Mouse (Mus musculus) WW6 (cell line): ENCODE data around the gene Tnni2.
"Not testable (repeated sequence)": the region's sequence is repeated elsewhere in the genome, so short reads cannot be mapped to it uniquely, and the experiment has no call there.

ENCODE experiments used
- DNase-seq: peaks from one replicate; pipeline ENCODE4 v3.0.0-alpha.2; 2013; ENCODE audit warnings: low read depth, low spot score

Tnni2 gene

DNA sequence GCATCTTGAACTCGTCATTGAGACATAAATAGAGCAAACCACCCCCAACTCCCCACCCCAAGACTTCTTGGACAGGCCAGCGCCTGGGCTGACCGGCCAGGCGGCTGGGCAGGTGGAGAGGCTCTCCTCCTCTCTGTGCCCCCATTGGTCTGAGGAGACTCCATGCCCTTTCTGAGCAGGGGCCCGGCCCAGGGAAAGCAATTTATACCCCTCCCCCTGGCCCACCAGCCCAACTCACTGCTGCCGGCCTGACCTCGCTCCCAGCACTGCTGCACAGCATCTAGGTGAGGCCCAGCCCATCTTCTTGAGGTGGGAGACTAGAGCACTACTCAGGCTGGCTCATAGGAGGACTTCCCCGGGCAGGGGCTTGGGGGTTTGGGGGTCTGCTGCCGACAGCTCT lies at the start of gene Tnni2:
TSS of gene Tnni2 (plus strand) at position 224 of the 400 bp plus-strand sequence.
- no peak for DNase-seq

DNA sequence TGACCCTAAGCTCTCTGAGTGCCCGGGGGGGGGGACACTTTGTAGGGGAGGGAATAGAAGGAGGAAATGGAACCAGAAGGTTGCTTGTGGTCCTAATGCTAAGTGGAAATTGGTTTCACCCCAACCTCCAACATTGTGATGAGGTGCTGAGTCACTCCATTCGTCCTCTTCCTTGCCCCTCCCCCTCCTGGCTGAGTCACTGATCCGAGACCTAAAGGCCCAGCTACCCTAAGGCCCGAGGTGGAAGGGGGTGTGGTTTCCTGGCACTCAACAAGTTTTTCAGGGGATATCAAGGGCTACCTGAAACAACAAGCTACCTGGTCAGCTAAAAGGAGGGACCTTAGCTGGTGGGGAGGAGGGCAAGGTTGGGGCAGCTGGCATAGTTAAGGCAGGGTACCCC lies 48.4 kb upstream of the Tnni2 start:
- DNase-seq = no peak

DNA sequence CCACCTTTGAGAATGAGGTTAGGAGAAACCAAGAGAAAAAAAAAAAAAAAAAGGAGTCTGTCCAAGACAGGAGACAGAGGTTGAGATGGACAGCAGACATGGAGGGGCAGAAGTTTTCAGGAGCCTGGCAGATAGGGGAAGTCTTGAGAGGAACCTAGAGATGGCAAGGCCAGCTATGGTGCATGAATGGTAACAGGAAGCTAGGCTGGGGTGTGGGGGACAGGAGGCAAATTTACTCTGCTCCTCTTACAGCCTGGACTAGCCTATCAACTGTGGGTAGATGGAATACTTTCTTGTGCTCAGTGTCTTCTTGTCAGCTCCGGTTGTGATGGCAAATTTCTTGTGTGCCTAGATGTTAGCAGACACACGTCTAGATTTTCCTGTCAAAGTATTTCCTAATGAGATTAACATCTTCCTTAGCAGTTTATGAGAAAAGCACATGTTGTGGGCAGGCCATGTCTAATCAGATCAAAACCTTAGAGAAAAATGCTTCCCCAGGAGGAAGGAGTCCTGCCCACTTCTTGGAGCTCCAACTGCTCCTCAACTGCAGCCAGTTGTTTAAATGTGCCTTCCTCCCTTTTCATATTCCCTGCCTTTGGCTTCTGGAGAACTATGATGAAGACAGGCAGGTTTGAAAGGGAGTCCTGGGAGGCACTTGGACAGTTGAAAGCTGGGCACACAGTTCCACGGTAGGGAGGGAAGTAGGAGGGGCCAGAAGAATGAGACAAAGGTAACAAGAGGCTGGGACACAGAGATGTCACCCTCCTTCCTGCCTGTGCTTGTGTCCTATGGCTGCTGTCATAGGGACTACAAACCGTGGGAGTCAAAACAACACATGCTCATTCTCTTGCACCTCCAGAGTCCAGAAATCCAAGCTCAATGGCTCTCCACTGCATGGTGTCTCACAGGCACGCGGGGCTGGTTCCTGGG lies 47.1 kb upstream of the Tnni2 start:
- no peak for DNase-seq

DNA sequence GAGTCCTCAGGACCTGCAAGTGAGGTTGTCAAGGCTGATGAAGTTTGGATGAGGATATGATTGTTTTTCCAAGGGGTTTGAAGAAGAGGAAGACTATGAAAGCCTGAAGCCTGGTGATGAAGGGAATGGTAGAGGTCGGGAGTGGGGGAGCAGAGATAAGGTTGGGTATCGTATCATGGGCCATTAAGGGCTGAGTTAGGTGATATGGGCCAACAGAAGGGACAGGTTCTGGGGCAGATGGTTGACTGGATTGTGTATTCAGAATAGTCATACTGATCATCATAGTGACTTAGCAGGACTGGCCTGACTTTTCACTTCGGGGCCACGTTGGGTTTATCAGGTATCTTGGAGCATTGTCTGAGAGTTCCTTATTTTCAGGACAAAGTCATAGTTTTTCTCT lies 46.1 kb upstream of the Tnni2 start:
- no peak for DNase-seq

DNA sequence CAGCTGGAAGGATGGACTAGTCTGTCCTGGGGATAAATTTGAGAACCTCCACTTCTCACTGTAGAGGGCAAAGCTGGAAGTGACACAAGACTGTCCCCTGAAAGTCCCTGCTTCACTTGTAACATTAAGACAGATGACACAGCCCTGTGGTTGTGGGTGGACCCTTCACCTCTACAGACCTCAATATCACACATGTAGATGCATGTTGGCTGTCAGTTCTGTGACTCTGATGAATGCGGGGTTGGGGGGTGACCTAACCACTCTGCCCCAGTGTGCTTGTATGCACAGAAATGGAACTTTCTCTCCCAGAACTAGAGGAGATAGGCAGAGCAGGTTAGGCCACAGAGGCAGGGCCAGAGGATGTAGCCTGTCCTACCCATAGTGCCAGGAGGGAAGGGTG lies 45.0 kb upstream of the Tnni2 start:
- no peak for DNase-seq

DNA sequence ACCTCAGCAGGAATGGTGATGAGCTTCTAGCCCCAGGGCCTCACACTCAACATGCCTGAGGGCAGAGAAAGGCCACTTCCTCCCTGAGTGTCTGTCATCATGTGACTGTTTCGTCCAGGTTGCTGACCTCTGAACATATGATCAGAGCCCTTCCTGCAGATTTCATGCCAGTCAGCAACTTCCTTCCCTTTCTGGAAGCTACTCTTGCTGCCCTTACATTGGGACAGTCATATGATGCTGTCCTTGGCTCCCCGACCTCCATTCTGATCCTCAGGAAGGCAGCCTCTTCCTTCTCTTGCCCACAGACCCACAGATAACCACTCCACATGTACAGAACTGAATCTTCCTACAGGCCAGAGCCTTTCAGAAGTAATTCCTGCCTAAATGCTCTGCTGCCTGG lies 43.6 kb upstream of the Tnni2 start:
- no peak for DNase-seq

DNA sequence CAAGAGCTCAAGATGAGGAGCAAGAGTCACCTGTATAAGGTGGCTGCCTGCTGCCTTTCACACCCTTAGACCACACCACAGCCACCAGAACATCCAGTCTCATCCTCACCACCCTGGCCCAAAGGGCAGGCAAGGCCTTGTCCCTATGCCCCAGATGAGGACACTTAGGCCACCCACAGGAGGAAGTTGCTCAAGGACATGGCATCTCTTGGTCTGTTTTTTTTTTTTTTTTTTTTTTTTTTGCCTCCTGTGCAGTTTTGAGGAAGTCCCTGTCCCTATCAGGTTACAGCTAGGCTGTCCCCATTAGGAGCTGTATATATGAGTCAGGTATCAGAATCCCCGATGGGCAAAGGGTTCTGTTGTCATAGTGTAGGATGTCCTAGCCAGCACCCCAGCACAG lies 42.4 kb upstream of the Tnni2 start:
- no peak for DNase-seq

DNA sequence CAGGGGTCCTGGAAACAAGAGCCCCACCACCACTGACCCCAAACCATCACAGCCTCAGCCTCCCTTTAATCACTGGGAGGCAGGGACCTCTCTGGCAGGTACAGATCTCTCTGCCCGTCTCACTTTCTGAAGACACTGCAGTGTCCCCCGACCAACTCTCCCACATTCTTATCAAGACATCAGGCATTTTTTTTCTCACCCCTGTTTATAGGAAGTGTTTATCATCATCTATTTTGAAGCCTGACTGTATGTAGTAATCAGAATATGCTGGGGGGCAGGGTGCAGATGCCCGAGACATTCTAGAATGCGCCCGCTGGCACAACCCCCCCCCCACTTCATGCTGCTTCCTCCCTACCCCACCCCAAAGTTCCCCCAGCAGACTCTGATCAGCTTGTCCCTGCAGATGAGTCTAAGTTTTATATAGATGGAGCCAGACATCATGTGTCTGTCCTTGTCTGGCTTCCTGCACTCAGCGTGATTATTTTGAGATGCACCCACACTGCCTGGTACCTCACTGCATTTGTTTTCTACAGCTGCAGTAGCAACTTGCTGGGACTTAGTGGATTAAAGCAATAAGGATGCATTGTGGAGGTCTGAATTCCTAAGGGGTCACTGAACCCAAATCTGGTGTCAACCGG lies 41.4 kb upstream of the Tnni2 start:
- DNase-seq = no peak

DNA sequence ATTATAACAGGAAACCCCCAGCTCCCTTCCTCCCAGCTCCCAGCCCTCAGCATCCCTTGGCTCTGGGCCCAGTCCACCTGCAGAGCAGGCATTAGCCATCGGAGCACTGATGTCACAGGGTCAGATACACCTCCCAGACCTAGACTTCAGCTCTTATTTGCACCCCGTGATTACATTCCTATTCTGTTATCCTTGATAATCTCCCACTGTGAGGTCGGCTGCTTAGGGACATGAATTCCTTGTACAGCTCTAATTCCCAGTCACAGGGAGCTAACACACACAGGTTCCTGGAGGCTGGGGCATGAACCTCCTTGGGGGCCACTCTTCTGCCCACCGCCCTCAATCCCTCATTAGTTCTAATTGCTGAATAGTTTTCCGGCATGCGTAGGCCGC lies 40.9 kb upstream of the Tnni2 start:
- no peak for DNase-seq

DNA sequence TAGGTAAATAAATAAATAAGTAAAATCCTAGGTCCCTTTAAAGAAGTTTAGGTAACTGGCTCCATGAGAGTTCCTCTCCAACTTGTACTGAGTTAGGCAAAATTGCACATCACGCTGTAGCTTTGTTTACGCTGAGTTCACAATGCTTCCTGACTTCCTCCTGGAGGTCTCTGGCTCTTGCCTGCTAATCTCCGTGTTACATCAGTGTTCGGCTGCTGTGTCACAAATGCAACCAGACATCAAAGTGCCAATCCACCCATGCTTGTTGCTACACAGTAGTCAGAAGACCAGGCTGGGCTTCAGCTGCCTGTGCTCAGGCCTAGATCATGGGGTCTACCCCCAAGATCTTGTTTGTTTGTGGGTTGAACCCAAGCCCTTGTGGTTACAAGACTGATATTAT lies 38.0 kb upstream of the Tnni2 start:
- DNase-seq = no peak

DNA sequence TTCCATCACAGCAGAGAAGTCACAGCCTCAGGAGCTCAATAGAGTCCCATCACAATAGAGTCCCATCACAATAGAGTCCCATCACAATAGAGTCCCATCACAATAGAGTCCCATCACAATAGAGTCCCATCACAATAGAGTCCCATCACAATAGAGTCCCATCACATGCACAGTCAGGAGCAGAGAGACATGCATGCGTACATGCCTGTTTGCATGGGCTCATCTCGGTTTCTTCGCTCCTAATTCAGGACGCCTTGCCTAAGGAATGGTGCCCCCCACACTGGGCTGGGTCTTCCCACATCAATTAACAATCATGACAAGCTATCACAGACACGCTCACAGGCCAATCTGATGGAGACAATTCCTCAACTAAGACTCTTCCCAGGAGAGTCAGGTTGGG lies 36.5 kb upstream of the Tnni2 start:
- DNase-seq = not testable (repeated sequence)

DNA sequence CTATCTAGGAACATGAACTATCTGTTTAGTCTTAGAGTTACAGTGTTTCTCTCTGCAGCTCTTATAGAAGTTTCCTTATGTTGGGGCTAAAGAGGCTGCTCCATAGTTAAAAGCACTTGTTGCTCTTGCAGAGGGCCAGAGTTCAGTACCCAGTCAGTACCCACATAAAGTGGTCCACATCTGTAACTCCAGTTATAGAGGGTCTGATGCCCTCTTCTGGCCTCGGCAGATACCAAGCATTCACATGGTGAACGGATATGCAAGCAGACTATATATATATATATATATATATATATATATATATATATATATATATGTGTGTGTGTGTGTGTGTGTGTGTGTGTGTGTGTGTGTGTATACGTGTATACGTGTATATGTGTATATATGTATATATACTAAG lies 33.7 kb upstream of the Tnni2 start:
- no peak for DNase-seq

DNA sequence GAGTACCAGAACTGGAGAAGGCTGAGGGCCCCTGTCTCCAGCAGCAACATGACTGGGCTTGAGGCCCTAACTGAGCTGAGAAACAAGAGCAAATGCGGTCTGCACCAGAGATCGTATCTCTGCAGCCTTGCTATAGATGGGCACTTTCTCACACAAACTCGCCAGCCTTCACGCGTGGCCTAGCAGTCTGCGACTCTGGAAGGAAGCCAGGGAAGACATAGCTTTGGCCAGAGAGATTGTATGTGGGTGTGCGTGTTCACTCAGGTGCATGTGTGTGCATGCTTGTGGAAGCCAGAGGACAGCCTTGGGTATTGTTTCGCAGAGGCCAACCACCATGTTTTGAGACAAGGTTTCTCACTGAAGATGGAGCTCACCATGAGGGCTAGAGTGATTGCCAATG lies 32.9 kb upstream of the Tnni2 start:
- no peak for DNase-seq

DNA sequence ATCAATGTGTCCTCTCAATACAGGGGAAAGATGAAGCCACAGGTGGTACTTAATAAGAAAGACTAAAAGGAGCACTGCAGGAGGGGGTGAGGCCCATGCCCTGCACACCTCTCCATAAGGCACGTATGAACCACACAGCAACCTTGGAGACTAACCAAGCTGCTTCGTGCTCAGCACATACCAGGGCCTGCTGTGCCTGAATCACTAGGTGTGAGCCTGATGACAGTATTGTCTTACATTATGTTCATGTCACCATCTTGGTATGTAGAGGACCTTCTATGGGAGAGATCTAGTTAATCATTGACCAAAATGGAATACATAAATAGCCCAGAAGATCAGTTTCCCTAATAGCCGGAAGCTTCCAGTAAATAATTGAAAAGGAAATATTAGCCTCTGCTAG lies 32.0 kb upstream of the Tnni2 start:
- DNase-seq = no peak

DNA sequence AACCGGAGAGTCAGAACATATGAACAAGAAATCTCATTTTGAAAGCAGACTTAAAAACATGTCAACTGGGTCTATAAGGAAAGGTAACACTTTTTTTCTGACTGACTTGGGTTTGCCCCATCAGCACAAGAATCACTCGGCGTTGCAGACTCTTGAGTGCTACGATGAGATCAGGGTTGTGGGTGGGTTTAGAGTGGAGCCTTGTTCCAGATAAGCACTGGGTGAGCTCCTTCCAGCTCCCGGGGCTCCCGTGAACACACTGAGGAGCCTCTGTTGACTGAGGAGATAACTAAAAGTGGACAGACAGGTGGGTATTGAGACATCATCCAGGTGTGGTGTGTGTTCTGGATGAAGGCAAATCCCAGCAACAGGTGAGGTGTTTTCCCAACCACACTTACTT lies 28.3 kb upstream of the Tnni2 start:
- no peak for DNase-seq

DNA sequence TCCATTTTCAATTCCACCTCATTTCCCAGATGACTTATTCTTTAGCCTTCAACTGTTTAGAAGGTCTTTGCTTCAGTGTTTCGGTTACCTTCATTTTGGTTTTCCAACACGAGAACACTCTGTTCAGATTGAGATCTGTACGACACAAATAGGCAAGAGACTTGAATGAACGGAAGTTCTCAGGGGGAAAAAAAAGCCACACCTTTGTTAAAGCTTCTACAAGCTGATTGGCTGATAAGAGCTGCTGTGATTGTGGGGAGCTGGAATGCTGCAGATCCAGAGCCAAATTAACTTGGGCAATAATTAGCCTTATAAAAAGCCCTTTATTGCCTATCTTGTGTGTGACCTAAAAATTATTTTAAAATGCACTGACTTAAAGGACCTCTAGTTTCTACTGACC lies 26.3 kb upstream of the Tnni2 start:
- no peak for DNase-seq

DNA sequence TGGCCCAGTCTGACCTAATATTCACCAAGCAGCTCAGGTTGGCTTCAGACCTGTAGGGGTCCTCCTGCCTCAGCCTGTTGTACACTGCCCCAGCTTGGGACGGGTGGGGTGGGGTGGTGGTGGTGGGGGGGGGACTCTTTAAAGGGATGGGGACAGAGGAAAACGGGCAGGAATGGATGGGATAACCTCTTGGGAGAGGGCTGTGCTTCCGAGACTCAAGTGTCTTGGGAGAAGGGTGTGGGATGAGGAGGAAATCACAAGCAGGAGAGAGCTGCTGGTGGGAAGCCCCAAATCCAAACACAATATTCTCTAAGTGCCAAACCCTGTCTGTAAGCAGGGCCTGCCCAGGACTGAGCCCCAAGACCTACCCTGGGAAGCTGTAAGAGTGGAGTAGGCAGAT lies 25.4 kb upstream of the Tnni2 start:
- DNase-seq = no peak

DNA sequence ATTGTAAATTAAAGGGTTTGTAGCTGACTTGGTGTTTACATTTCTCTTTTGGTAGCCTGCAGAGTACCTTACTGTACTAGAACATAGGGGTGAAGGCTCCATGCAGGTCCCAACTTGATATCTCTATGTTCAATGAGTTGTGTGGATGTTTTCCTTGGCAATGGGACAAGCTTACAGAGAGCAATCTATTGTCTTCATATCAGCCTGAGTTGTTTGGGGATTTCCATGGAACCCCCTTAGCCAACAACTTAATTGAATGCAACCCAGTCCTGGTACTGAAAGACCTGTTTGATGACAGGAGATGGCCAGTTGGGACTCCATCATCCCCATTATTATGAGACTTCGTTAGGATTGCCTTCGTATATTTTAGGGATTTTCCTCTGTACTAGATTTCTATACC lies 23.6 kb upstream of the Tnni2 start:
- DNase-seq = no peak

DNA sequence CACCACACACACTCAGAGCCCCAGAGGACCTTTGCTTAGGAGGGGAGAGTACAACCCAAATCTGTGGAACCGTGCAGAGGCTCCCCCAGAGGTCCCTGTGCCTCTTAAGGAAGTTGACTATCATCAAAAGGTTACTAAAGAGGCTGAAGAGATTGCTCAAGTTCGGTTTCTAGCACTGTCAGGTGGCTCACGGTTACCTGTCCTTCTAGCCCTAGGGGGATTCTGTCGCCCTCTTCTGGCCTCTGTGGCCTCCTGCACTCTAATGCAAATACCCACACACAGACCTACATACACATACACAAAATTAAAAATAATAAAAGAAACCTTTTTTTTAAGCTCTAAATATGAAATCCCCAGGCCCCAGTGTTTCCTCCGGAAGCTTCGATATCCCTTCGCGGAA lies 22.9 kb upstream of the Tnni2 start:
- DNase-seq = no peak

DNA sequence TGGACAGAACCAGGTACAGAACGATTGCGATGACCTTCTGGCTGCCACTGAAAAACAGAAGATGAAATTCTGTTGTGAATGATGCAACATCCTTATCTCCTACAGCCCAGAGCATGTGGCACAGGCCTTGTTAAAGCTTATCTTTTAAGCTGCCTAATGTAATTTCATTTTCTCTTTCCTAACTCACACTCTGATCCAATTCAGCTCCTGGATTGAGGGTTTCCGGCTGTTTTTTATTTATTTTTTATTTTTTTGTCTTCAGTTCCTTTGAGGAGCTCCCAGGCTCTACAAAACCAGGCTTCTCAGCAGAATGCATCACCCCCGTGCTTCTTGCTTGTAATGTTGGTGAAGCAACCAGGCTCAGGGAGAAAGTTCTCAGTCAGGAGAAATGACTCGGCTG lies 21.7 kb upstream of the Tnni2 start:
- no peak for DNase-seq

DNA sequence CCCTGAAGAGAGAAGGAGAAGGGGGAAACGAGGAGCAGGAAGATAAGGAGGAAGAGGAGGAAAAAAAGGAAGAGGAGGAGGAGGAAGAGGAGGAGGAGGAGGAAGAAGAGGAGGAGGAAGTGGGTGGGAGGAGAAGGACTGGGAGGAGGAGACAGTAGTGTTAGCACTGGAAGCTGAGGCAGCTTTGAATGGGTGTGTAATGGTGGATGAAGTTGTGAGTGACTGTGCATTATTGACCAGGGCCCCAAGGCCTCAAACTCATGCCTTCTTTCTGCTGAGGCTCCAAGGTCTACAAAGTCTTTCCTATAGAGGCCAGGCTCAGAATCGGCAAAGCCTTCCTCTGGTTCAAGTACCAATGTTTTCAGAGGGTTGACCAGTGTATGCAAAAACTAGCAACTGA lies 19.8 kb upstream of the Tnni2 start:
- no peak for DNase-seq

DNA sequence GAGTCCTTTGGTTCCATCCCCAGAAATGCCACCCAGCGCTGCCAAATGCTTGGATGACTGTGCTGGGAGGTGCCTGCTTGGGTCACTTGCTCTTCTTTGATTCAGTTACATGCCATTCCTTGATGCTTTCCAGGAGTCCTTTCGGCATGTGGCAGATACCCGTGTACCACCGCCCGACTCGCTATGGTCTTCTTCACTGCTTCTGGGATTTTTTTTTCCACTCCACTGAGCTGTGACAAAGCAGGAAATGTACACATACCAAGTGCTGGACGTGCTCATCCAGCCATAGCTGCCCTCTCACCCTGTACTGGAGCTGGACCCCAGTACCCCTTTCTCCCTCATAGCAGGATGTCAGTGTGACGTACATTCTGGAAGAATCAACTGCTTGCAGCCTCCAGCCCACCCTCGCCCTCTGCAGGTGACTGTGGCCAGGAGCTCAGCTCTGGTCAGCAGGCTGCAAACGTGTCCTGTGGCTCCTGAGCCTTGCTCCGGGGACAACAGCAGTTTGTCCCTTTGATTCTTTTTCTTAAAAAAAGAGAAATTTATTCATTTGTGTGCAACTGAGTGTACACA lies 15.9 kb upstream of the Tnni2 start:
- DNase-seq = no peak

DNA sequence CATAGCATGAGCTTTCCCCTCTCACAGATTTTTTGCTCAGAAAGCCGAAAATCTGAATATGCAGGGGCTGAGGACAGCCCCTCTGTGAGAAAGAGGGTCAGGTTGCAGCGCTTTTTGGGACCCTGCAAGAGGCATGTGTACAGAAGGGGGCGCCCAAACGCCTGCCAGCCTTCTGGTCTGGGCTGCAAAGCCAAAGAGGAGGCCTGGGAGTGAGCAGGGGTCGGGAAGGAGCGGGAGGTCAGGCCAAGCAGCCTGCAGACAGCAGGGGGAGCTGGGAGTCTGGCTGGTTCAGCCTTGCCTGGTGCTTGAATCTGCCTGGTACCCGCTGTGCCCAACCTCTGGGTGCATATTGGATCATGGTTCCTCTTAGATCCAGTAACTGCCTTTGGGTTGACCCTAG lies 13.4 kb upstream of the Tnni2 start:
- peak; percentile 60 for DNase-seq
